Mouse (Mus musculus): ENCODE data around the gene Ank. TPM values are rescaled to one million over a fixed set of nuclear protein-coding genes. Genes with fewer than 3 reads are reported as not detected.
"Not testable (repeated sequence)": the region's sequence is repeated elsewhere in the genome, so short reads cannot be mapped to it uniquely, and the experiment has no call there.

Ank gene
- total RNA-seq, 2 experiments from 2014 or later = 160 TPM

- Histone ChIP-seq H3K4me3 (no peak overlapping the region), H3K27ac (peak overlapping the region; percentile 65)
- DNase-seq (ENCODE audit: low spot score in 2 of 2) = no peak
- no peak for TF ChIP-seq CTCF (conservative IDR thresholded peaks at IDR 0.05)
Observed at GRCm38 (mm10) chr15:27450689-27451088, 15.8 kb upstream of the Ank start.

- Histone ChIP-seq H3K4me3 (no peak overlapping the region), H3K27ac (no peak overlapping the region)
- DNase-seq (ENCODE audit: low spot score in 2 of 2) = no peak
- TF ChIP-seq CTCF (conservative IDR thresholded peaks at IDR 0.05) = no peak
Observed at GRCm38 (mm10) chr15:27451760-27452159, 14.7 kb upstream of the Ank start.

GRCm38 (mm10) chr15:27452496-27452895, 14.0 kb upstream of the Ank start:
- no peak overlapping the region for H3K27ac ChIP-seq
- TF ChIP-seq CTCF (conservative IDR thresholded peaks at IDR 0.05) = no peak
- H3K4me3 ChIP-seq = no peak overlapping the region
- DNase-seq (ENCODE audit: low spot score in 2 of 2) = no peak

- no peak overlapping the region for H3K4me3 ChIP-seq
- no peak overlapping the region for H3K27ac ChIP-seq
- TF ChIP-seq CTCF (conservative IDR thresholded peaks at IDR 0.05) = no peak
- no peak for DNase-seq (ENCODE audit: low spot score in 2 of 2)
Observed at GRCm38 (mm10) chr15:27457001-27457400, 9.5 kb upstream of the Ank start.

GRCm38 (mm10) chr15:27459781-27460180, 6.7 kb upstream of the Ank start:
- DNase-seq (ENCODE audit: low spot score in 2 of 2); H3K4me3 ChIP-seq; H3K27ac ChIP-seq: not testable (repeated sequence)

- no peak for TF ChIP-seq CTCF (conservative IDR thresholded peaks at IDR 0.05)
- H3K27ac ChIP-seq = peak overlapping the region; percentile 74
- no peak overlapping the region for H3K4me3 ChIP-seq
- DNase-seq (ENCODE audit: low spot score in 2 of 2) = no peak
Observed at GRCm38 (mm10) chr15:27461336-27462245, 4.9 kb upstream of the Ank start.

GRCm38 (mm10) chr15:27463876-27464275, 2.6 kb upstream of the Ank start:
- DNase-seq (ENCODE audit: low spot score in 2 of 2) = no peak
- TF ChIP-seq CTCF (conservative IDR thresholded peaks at IDR 0.05) = peak; percentile 24; the same call in 1 of the 2 replicates
- Histone ChIP-seq H3K27ac (no peak overlapping the region), H3K4me3 (no peak overlapping the region)

- H3K4me3 ChIP-seq = peak overlapping the region; percentile 88
- no peak for DNase-seq (ENCODE audit: low spot score in 2 of 2)
- H3K27ac ChIP-seq = peak overlapping the region; percentile 99
- peak; percentile 61 for TF ChIP-seq CTCF (conservative IDR thresholded peaks at IDR 0.05)
Observed at GRCm38 (mm10) chr15:27465391-27466005, 979 bp upstream of the Ank start.

GRCm38 (mm10) chr15:27467081-27467491, 609 bp downstream of the Ank start:
- no peak for TF ChIP-seq CTCF (conservative IDR thresholded peaks at IDR 0.05)
- Histone ChIP-seq H3K4me3 (peak overlapping the region; percentile 88), H3K27ac (peak overlapping the region; percentile 93)
- no peak for DNase-seq (ENCODE audit: low spot score in 2 of 2)

- TF ChIP-seq CTCF (conservative IDR thresholded peaks at IDR 0.05) = no peak
- peak; percentile 56 to 64 for DNase-seq (ENCODE audit: low spot score in 2 of 2)
- H3K27ac ChIP-seq = peak overlapping the region; percentile 93
- H3K4me3 ChIP-seq = peak overlapping the region; percentile 88
Observed at GRCm38 (mm10) chr15:27467641-27468040, 1.2 kb downstream of the Ank start.

GRCm38 (mm10) chr15:27468822-27469488, 2.5 kb downstream of the Ank start:
- no peak for DNase-seq (ENCODE audit: low spot score in 2 of 2)
- no peak for TF ChIP-seq CTCF (conservative IDR thresholded peaks at IDR 0.05)
- peak overlapping the region; percentile 88 for H3K4me3 ChIP-seq
- H3K27ac ChIP-seq = no peak overlapping the region

- not testable (repeated sequence) for H3K27ac ChIP-seq; DNase-seq (ENCODE audit: low spot score in 2 of 2); H3K4me3 ChIP-seq
Observed at GRCm38 (mm10) chr15:27470346-27470745, 3.9 kb downstream of the Ank start.

- no peak for TF ChIP-seq CTCF (conservative IDR thresholded peaks at IDR 0.05)
- peak overlapping the region; percentile 39 for H3K4me3 ChIP-seq
- H3K27ac ChIP-seq = peak overlapping the region; percentile 11; the same call in 1 of the 2 replicates
- DNase-seq (ENCODE audit: low spot score in 2 of 2) = no peak
Observed at GRCm38 (mm10) chr15:27472315-27472714, 5.8 kb downstream of the Ank start.

All from layer of hippocampus, adult 2 months (tissue).